Mouse (Mus musculus) olfactory bulb, adult 2 months (tissue): ENCODE data around the gene Hivep3. TPM values are rescaled to one million over a fixed set of nuclear protein-coding genes. Genes with fewer than 3 reads are reported as not detected.

ENCODE experiments used
- H3K27ac ChIP-seq: fragments of 200-500 bp; 2 replicates; pipeline ENCODE4 v1.5.1; 2012; ENCODE audit warnings: low read depth, low read length; ENCODE audit not compliant: insufficient read depth
- H3K4me1 ChIP-seq: fragments of 200-500 bp; 2 replicates; pipeline ENCODE4 v1.6.1; 2012; ENCODE audit warnings: low read length; ENCODE audit not compliant: control insufficient read depth, insufficient read depth
- H3K4me3 ChIP-seq: fragments of 200-500 bp; 2 replicates; pipeline ENCODE4 v1.5.1; 2012; ENCODE audit warnings: mild to moderate bottlenecking, low read depth, low read length, moderate library complexity; ENCODE audit not compliant: insufficient read depth
- CTCF ChIP-seq: fragments of 200-500 bp; IDR thresholded peaks from 2 replicates; pipeline ENCODE4 v1.5.1; 2012; ENCODE audit warnings: low read depth, mild to moderate bottlenecking, low read length, moderate library complexity; ENCODE audit not compliant: insufficient read depth
- POLR2A ChIP-seq: fragments of 200-500 bp; IDR thresholded peaks from 2 replicates; pipeline ENCODE4 v1.6.1; 2012; ENCODE audit warnings: mild to moderate bottlenecking, low read depth, low read length, moderate library complexity; ENCODE audit not compliant: insufficient read depth
- WGBS: fragments of 180-500 bp; shearing (Covaris S2); methylation state at CpG from one replicate; pipeline ENCODE4 v1.1.7; 2018; 5-methylcytosine and 5-hydroxymethylcytosine counted together
- polyA plus RNA-seq: library from polyadenylated mRNA; stranded (reverse); fragments of >200 nt; gene quantifications from 2 replicates; pipeline ENCODE4 v1.2.4, GENCODE M21; 2012; ENCODE audit warnings: low replicate concordance; ENCODE audit not compliant: missing spikeins, insufficient read depth, insufficient read length

The Hivep3 gene
- polyA plus RNA-seq, 1 experiment = 55.7 TPM

GRCm38 (mm10) chr4:119989031-119989693, 255.6 kb downstream of the Hivep3 start:
- Histone ChIP-seq H3K4me3 (no peak overlapping the region), H3K27ac (no peak overlapping the region), H3K4me1 (peaks cover 51% of the 10 kb centered on the region)
- 73% methylated on average over 3 of the region's 3 CpGs for WGBS
- TF ChIP-seq CTCF (no peak), POLR2A (no peak)

DNA sequence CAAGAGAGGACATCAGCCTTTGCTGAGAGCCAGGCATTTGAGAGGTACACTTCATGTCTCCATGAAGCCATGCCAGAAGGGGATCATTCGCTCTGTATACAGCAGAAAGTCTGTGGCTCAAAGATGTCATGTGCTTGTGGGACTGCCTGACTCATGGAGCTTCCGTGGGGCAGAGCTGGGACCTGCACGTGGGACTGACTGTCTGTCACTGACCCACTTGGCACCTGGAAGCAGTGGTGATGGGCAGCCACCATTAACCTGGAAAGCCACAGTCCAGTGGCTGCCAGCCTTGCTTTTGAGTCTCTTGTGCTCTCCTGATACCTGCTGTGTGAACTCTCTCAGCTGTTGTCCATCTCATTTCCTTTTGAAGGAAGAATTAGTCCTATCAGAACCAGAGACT, 256.8 kb downstream of the Hivep3 start:
- TF ChIP-seq POLR2A (no peak), CTCF (no peak)

DNA sequence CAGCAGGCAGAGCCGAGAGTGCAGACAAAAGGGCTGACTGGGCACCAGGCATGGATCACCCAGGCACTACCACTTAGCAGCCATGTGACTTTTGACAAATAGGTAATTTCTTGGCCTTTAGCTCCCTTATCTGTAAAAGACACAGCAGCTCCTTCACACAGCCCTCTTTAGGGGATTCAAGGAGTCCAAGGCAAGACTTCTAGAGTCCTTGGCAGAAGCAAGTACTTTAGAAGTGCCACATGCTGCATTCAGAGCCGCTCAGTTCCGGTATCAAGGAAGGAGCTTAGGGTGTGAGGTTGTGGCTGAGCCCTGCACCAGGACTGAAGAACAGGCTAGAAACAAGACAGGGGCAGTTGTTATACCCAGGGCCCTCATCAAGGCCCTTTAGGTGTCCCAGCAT, 257.3 kb downstream of the Hivep3 start:
- TF ChIP-seq POLR2A = no peak
- TF ChIP-seq CTCF = no peak
- H3K4me3 ChIP-seq = no peak overlapping the region
- H3K27ac ChIP-seq = no peak overlapping the region
- WGBS = 80% methylated on average over 3 of the region's 3 CpGs
- peaks cover 48% of the 10 kb centered on the region for H3K4me1 ChIP-seq

More for the DNA sequence above, 256.8 kb downstream of the Hivep3 start:
- Histone ChIP-seq H3K27ac (no peak overlapping the region), H3K4me1 (peaks cover 51% of the 10 kb centered on the region), H3K4me3 (no peak overlapping the region)
- 57% methylated on average over 3 of the region's 3 CpGs for WGBS

GRCm38 (mm10) chr4:119991758-119992157, 258.2 kb downstream of the Hivep3 start:
- Histone ChIP-seq H3K27ac (no peak overlapping the region), H3K4me3 (no peak overlapping the region), H3K4me1 (peaks cover 40% of the 10 kb centered on the region)
- WGBS = 85% methylated on average over 4 of the region's 4 CpGs
- TF ChIP-seq POLR2A (no peak), CTCF (no peak)

GRCm38 (mm10) chr4:119996377-119996776, 262.8 kb downstream of the Hivep3 start:
- TF ChIP-seq POLR2A = no peak
- TF ChIP-seq CTCF = no peak
- peaks cover 14% of the 10 kb centered on the region; the same call in 1 of the 2 replicates for H3K4me1 ChIP-seq
- 100% methylated on average over 1 of the region's 1 CpGs for WGBS
- H3K4me3 ChIP-seq = no peak overlapping the region
- no peak overlapping the region for H3K27ac ChIP-seq

GRCm38 (mm10) chr4:119997351-119997750, 263.8 kb downstream of the Hivep3 start:
- TF ChIP-seq CTCF = no peak
- TF ChIP-seq POLR2A = no peak
- 92% methylated on average over 7 of the region's 7 CpGs for WGBS
- Histone ChIP-seq H3K4me3 (no peak overlapping the region), H3K27ac (no peak overlapping the region), H3K4me1 (peaks cover 12% of the 10 kb centered on the region; the same call in 1 of the 2 replicates)

DNA sequence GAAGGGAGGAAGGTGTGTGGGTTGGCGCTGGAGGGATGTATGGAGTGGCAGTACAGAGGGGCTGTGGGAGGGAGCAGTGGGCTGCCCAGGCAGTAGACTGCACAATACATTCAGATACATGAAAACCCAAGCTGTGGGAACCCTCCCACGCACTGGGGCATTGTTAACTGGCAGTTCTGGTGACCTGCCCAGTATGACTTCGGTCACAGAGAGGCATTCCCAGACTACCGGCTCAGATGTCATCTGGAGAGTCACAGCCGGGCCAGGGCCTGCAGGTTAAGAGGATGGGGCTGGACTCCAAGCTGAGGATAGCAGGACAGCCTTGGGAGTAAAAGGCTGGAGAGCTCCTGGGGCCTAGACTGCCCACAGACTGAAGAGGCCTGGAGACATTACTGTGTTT, 265.3 kb downstream of the Hivep3 start:
- TF ChIP-seq CTCF = no peak
- TF ChIP-seq POLR2A = no peak
- H3K4me1 ChIP-seq = peaks cover 12% of the 10 kb centered on the region; the same call in 1 of the 2 replicates
- no peak overlapping the region for H3K4me3 ChIP-seq
- H3K27ac ChIP-seq = no peak overlapping the region
- WGBS = 48% methylated on average over 5 of the region's 5 CpGs

DNA sequence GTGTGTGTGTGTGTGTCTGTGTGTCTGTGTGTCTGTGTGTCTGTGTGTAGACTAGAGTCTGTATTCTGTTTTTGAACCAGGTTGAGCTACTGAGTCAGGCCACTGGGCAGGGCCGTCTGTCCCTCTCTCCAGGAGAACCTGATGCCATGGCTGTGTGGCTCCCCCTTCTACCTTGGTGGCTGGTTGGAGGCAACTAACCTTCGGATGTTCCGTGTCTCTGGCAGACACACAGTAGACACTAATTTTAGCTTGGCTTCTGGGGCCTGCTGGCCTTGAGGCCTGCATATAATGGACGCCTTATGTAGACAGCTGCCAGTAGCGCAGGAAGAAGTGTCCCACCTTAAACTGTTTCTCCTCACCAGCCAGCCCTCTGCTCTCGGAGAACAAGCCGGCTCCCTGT, 267.3 kb downstream of the Hivep3 start:
- Histone ChIP-seq H3K4me1 (peaks cover 15% of the 10 kb centered on the region; the same call in 1 of the 2 replicates), H3K4me3 (no peak overlapping the region), H3K27ac (no peak overlapping the region)
- WGBS = 83% methylated on average over 7 of the region's 7 CpGs
- TF ChIP-seq CTCF (no peak), POLR2A (no peak)

GRCm38 (mm10) chr4:120003006-120003405, 269.4 kb downstream of the Hivep3 start:
- 61% methylated on average over 3 of the region's 3 CpGs for WGBS
- Histone ChIP-seq H3K27ac (no peak overlapping the region), H3K4me1 (peaks cover 21% of the 10 kb centered on the region), H3K4me3 (no peak overlapping the region)
- no peak for TF ChIP-seq POLR2A
- TF ChIP-seq CTCF = no peak
